Mouse (Mus musculus): ENCODE results near the gene Nqo1. TPM values are rescaled to one million over a fixed set of nuclear protein-coding genes. Genes with fewer than 3 reads are reported as not detected.

Gene Nqo1
- polyA plus RNA-seq, 1 experiment from 2014 or later = 17.4 TPM

- no peak overlapping the region for H3K27ac ChIP-seq
- H3K36me3 ChIP-seq = peaks cover 5% of the 10 kb centered on the region; the same call in 1 of the 2 replicates
- H3K4me1 ChIP-seq = peaks cover 19% of the 10 kb centered on the region
- WGBS = 73% methylated on average over 2 of the region's 2 CpGs
- H3K9ac ChIP-seq = no peak overlapping the region
- no peaks in the 10 kb centered on the region for H3K9me3 ChIP-seq
- H3K4me2 ChIP-seq = no peak overlapping the region
- no peaks in the 10 kb centered on the region for H3K27me3 ChIP-seq
- no peak for ATAC-seq (ENCODE audit: borderline replicate concordance, extremely low read depth, low FRiP score, low TSS enrichment)
- H3K4me3 ChIP-seq = no peak overlapping the region
Measured at GRCm38 (mm10) chr8:107385063-107385462, 17.9 kb downstream of the Nqo1 start.

GRCm38 (mm10) chr8:107384651-107385050, 18.4 kb downstream of the Nqo1 start:
- no peak for ATAC-seq (ENCODE audit: borderline replicate concordance, extremely low read depth, low FRiP score, low TSS enrichment)
- no peaks in the 10 kb centered on the region for H3K9me3 ChIP-seq
- 40% methylated on average over 5 of the region's 5 CpGs for WGBS
- H3K36me3 ChIP-seq = peaks cover 7% of the 10 kb centered on the region; the same call in 1 of the 2 replicates
- peaks cover 15% of the 10 kb centered on the region for H3K4me1 ChIP-seq
- H3K27me3 ChIP-seq = no peaks in the 10 kb centered on the region
- no peak overlapping the region for H3K27ac ChIP-seq
- no peak overlapping the region for H3K4me2 ChIP-seq
- no peak overlapping the region for H3K9ac ChIP-seq
- no peak overlapping the region for H3K4me3 ChIP-seq

GRCm38 (mm10) chr8:107382898-107383297, 20.1 kb downstream of the Nqo1 start:
- Histone ChIP-seq H3K27me3 (no peaks in the 10 kb centered on the region), H3K4me2 (no peak overlapping the region), H3K4me3 (no peak overlapping the region), H3K36me3 (peaks cover 19% of the 10 kb centered on the region; the same call in 1 of the 2 replicates), H3K9ac (no peak overlapping the region), H3K9me3 (no peaks in the 10 kb centered on the region), H3K4me1 (peaks cover 6% of the 10 kb centered on the region; the same call in 1 of the 2 replicates), H3K27ac (no peak overlapping the region)
- ATAC-seq (ENCODE audit: borderline replicate concordance, extremely low read depth, low FRiP score, low TSS enrichment) = 0 out of 2 replicates have a peak, but pooled peaks have one; percentile 32
- WGBS = 51% methylated on average over 4 of the region's 4 CpGs

- peaks cover 24% of the 10 kb centered on the region for H3K36me3 ChIP-seq
- H3K27me3 ChIP-seq = no peaks in the 10 kb centered on the region
- ATAC-seq (ENCODE audit: borderline replicate concordance, extremely low read depth, low FRiP score, low TSS enrichment) = no peak
- peaks cover 6% of the 10 kb centered on the region; the same call in 1 of the 2 replicates for H3K4me1 ChIP-seq
- no peak overlapping the region for H3K4me3 ChIP-seq
- 92% methylated on average over 4 of the region's 4 CpGs for WGBS
- H3K9ac ChIP-seq = no peak overlapping the region
- no peak overlapping the region for H3K4me2 ChIP-seq
- H3K27ac ChIP-seq = no peak overlapping the region
- H3K9me3 ChIP-seq = no peaks in the 10 kb centered on the region
Measured at GRCm38 (mm10) chr8:107381666-107382065, 21.3 kb downstream of the Nqo1 start.

GRCm38 (mm10) chr8:107380734-107381133, 22.3 kb downstream of the Nqo1 start:
- ATAC-seq (ENCODE audit: borderline replicate concordance, extremely low read depth, low FRiP score, low TSS enrichment) = no peak
- 75% methylated on average over 8 of the region's 8 CpGs for WGBS
- Histone ChIP-seq H3K9me3 (no peaks in the 10 kb centered on the region), H3K36me3 (peaks cover 26% of the 10 kb centered on the region), H3K9ac (no peak overlapping the region), H3K27ac (no peak overlapping the region), H3K27me3 (no peaks in the 10 kb centered on the region), H3K4me1 (peaks cover 6% of the 10 kb centered on the region; the same call in 1 of the 2 replicates), H3K4me2 (no peak overlapping the region), H3K4me3 (no peak overlapping the region)

- Histone ChIP-seq H3K4me3 (no peak overlapping the region), H3K4me2 (no peak overlapping the region), H3K36me3 (peaks cover 29% of the 10 kb centered on the region), H3K9me3 (no peaks in the 10 kb centered on the region), H3K9ac (no peak overlapping the region), H3K27me3 (no peaks in the 10 kb centered on the region), H3K4me1 (no peaks in the 10 kb centered on the region), H3K27ac (no peak overlapping the region)
- 89% methylated on average over 3 of the region's 3 CpGs for WGBS
- ATAC-seq (ENCODE audit: borderline replicate concordance, extremely low read depth, low FRiP score, low TSS enrichment) = no peak
Measured at GRCm38 (mm10) chr8:107377346-107377745, 25.7 kb downstream of the Nqo1 start.

GRCm38 (mm10) chr8:107370311-107370710, 32.7 kb downstream of the Nqo1 start:
- 82% methylated on average over 4 of the region's 4 CpGs for WGBS
- ATAC-seq (ENCODE audit: borderline replicate concordance, extremely low read depth, low FRiP score, low TSS enrichment) = no peak
- H3K9me3 ChIP-seq = no peaks in the 10 kb centered on the region
- H3K4me1 ChIP-seq = no peaks in the 10 kb centered on the region
- H3K9ac ChIP-seq = no peak overlapping the region
- no peaks in the 10 kb centered on the region for H3K27me3 ChIP-seq
- H3K36me3 ChIP-seq = peaks cover 55% of the 10 kb centered on the region
- no peak overlapping the region for H3K4me2 ChIP-seq
- no peak overlapping the region for H3K4me3 ChIP-seq
- no peak overlapping the region for H3K27ac ChIP-seq

Other genes starting within 250 kb of the Nqo1 start
- 9.2 and 12.5 TPM in 2 replicates for gene Nfat5, start 109.7 kb downstream of the Nqo1 start, polyA plus RNA-seq (2015; fragmentation: Nextera tagmentation; extraction: Ambion mirVana)
- 78.2 and 79.7 TPM in 2 replicates for gene Nob1, start 21.8 kb upstream of the Nqo1 start, polyA plus RNA-seq (2015; fragmentation: Nextera tagmentation; extraction: Ambion mirVana)
- 50.4 and 54.0 TPM in 2 replicates for gene Wwp2, start 33.2 kb upstream of the Nqo1 start, polyA plus RNA-seq (2015; fragmentation: Nextera tagmentation; extraction: Ambion mirVana)
- gene Psmd7, start 185.3 kb upstream of the Nqo1 start, polyA plus RNA-seq (2015; fragmentation: Nextera tagmentation; extraction: Ambion mirVana) = 252 and 256 TPM in 2 replicates